Mouse (Mus musculus) intestine, embryonic 14.5 days (tissue): ENCODE measurements around the gene Pdlim1. TPM values are rescaled to one million over a fixed set of nuclear protein-coding genes. Genes with fewer than 3 reads are reported as not detected.
"Not testable (repeated sequence)": the region's sequence is repeated elsewhere in the genome, so short reads cannot be mapped to it uniquely, and the experiment has no call there.

ENCODE experiments used
- ATAC-seq: fragments of 200-750 bp; cut with Nextera tagmentation; replicated peaks from 2 replicates; pipeline ENCODE4 v1.8.0; 2017; ENCODE audit warnings: low read depth, moderate number of reproducible peaks, moderate TSS enrichment, moderate library complexity; ENCODE audit not compliant: low FRiP score, low TSS enrichment
- DNase-seq: peaks from one replicate; pipeline ENCODE4 v3.0.0-alpha.2; 2018; ENCODE audit warnings: low spot score
- H3K27ac ChIP-seq: fragments of 300-500 bp; sonication (generic); 2 replicates; pipeline ENCODE4 v1.5.1; 2014; ENCODE audit warnings: low read depth, mild to moderate bottlenecking, control low read depth
- H3K27me3 ChIP-seq: fragments of 300-500 bp; sonication (generic); replicated peaks from 2 replicates; pipeline ENCODE4 v1.6.1; 2014; ENCODE audit warnings: low read length, control low read depth; ENCODE audit not compliant: control insufficient read depth, insufficient read depth
- H3K36me3 ChIP-seq: fragments of 300-500 bp; sonication (generic); 2 replicates; pipeline ENCODE4 v1.6.1; 2014; ENCODE audit warnings: low read length, control low read depth; ENCODE audit not compliant: control insufficient read depth, insufficient read depth
- H3K4me1 ChIP-seq: fragments of 300-500 bp; sonication (generic); replicated peaks from 2 replicates; pipeline ENCODE4 v1.6.1; 2014; ENCODE audit warnings: low read length, control low read depth, mixed read lengths; ENCODE audit not compliant: control insufficient read depth, insufficient read depth
- H3K4me2 ChIP-seq: fragments of 300-500 bp; sonication (generic); 2 replicates; pipeline ENCODE4 v1.6.1; 2014; ENCODE audit warnings: low read length
- H3K4me3 ChIP-seq: fragments of 300-500 bp; sonication (generic); 2 replicates; pipeline ENCODE4 v1.5.1; 2014; ENCODE audit warnings: low read depth, low read length, control low read depth, mixed read lengths
- H3K9ac ChIP-seq: fragments of 300-500 bp; sonication (generic); 2 replicates; pipeline ENCODE4 v1.6.1; 2014; ENCODE audit warnings: mild to moderate bottlenecking, low read length
- H3K9me3 ChIP-seq: fragments of 300-500 bp; sonication (generic); 2 replicates; pipeline ENCODE4 v1.6.1; 2016; ENCODE audit warnings: low read length, control low read depth; ENCODE audit not compliant: control insufficient read depth
- WGBS: fragments of 180-500 bp; shearing (Covaris S2); extraction: QIAGEN DNeasy Blood & Tissue Kit; methylation state at CpG from one replicate; pipeline ENCODE4 v1.1.7; 2014; 5-methylcytosine and 5-hydroxymethylcytosine counted together
- polyA plus RNA-seq: library from polyadenylated mRNA; unstranded; fragments of >200 nt; fragmentation: Nextera tagmentation; extraction: Ambion mirVana; gene quantifications from 2 replicates; pipeline ENCODE4 v1.2.1, GENCODE M21; 2014

Gene Pdlim1
- polyA plus RNA-seq, 1 experiment from 2014 or later = 192 TPM

- H3K27ac ChIP-seq = no peak overlapping the region
- WGBS = 82% methylated on average over 12 of the region's 12 CpGs
- no peak for DNase-seq
- ATAC-seq = no peak
- H3K4me1 ChIP-seq = no peaks in the 10 kb centered on the region
- H3K27me3 ChIP-seq = no peaks in the 10 kb centered on the region
- no peak overlapping the region for H3K4me3 ChIP-seq
- H3K36me3 ChIP-seq = 0 out of 2 replicates have a peak, but pooled peaks cover 3% of the 10 kb centered on the region
- no peaks in the 10 kb centered on the region for H3K9me3 ChIP-seq
- H3K4me2 ChIP-seq = no peak overlapping the region
- no peak overlapping the region for H3K9ac ChIP-seq
Observed at GRCm38 (mm10) chr19:40226516-40227151, 45.0 kb downstream of the Pdlim1 start.

- ATAC-seq = no peak
- 0 out of 2 replicates have a peak, but pooled peaks cover 3% of the 10 kb centered on the region for H3K36me3 ChIP-seq
- no peaks in the 10 kb centered on the region for H3K9me3 ChIP-seq
- H3K4me1 ChIP-seq = no peaks in the 10 kb centered on the region
- H3K27me3 ChIP-seq = no peaks in the 10 kb centered on the region
- no peak overlapping the region for H3K4me3 ChIP-seq
- H3K9ac ChIP-seq = no peak overlapping the region
- no peak overlapping the region for H3K4me2 ChIP-seq
- DNase-seq = no peak
- no peak overlapping the region for H3K27ac ChIP-seq
- 65% methylated on average over 5 of the region's 5 CpGs for WGBS
Observed at GRCm38 (mm10) chr19:40225761-40226110, 45.9 kb downstream of the Pdlim1 start.

DNA sequence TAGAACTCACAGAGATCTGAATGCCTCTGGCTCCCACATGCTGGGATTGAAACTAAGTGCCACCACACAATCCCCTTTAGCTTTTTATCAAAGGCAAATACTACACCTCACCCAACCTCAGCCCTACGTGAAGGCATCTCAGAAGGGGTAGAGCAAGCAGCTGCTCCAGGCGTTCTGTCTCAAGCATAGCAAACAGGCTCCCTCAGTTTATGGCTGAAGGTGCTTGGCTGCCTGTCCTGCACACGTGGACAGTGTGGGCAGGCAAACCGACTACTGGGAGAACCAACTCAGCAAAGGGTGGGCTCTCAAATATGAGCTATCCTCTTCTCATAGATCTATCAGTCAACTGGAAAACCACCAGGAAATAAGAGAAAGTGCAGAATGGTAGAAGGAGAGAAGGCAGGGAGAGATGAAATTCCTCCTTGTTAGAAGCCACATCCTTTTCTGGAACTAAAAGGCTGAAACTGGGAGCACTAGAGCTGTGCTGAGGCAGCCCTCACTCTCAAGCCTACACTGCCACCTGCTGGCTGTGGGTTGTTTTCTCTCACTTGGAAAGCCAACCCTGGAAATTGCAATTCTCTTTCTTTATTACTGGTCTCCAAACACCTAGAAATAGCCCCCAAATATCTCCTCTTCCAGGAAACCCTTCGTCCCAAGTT lies 46.4 kb downstream of the Pdlim1 start:
- WGBS = 64% methylated on average over 5 of the region's 5 CpGs
- ATAC-seq = no peak
- Histone ChIP-seq H3K27me3 (no peaks in the 10 kb centered on the region), H3K9ac (no peak overlapping the region), H3K9me3 (no peaks in the 10 kb centered on the region), H3K4me3 (no peak overlapping the region), H3K36me3 (0 out of 2 replicates have a peak, but pooled peaks cover 3% of the 10 kb centered on the region), H3K27ac (no peak overlapping the region), H3K4me2 (no peak overlapping the region), H3K4me1 (no peaks in the 10 kb centered on the region)
- peak; percentile 92 for DNase-seq

- WGBS = 88% methylated on average over 9 of the region's 9 CpGs
- not testable (repeated sequence) for H3K4me1 ChIP-seq, H3K9ac ChIP-seq, H3K9me3 ChIP-seq, H3K36me3 ChIP-seq, H3K4me2 ChIP-seq, DNase-seq, H3K27me3 ChIP-seq, H3K4me3 ChIP-seq, ATAC-seq, H3K27ac ChIP-seq
Observed at GRCm38 (mm10) chr19:40222307-40222706, 49.3 kb downstream of the Pdlim1 start.

GRCm38 (mm10) chr19:40220878-40221277 lies 50.8 kb downstream of the Pdlim1 start:
- H3K9ac ChIP-seq = no peak overlapping the region
- 64% methylated on average over 5 of the region's 5 CpGs for WGBS
- H3K36me3 ChIP-seq = no peaks in the 10 kb centered on the region
- no peak overlapping the region for H3K4me2 ChIP-seq
- no peak overlapping the region for H3K27ac ChIP-seq
- H3K9me3 ChIP-seq = no peaks in the 10 kb centered on the region
- DNase-seq = no peak
- no peaks in the 10 kb centered on the region for H3K4me1 ChIP-seq
- no peak overlapping the region for H3K4me3 ChIP-seq
- no peak for ATAC-seq
- no peaks in the 10 kb centered on the region for H3K27me3 ChIP-seq

GRCm38 (mm10) chr19:40202947-40203346 lies 68.7 kb downstream of the Pdlim1 start:
- not testable (repeated sequence) for H3K27me3 ChIP-seq, ATAC-seq, H3K9ac ChIP-seq, H3K4me1 ChIP-seq, H3K4me3 ChIP-seq, H3K9me3 ChIP-seq, H3K36me3 ChIP-seq, H3K4me2 ChIP-seq, H3K27ac ChIP-seq
- peak; percentile 21 for DNase-seq
- WGBS = 70% methylated on average over 4 of the region's 4 CpGs

- DNase-seq (no peak), ATAC-seq (no peak)
- no peak overlapping the region for H3K4me2 ChIP-seq
- H3K9ac ChIP-seq = no peak overlapping the region
- H3K27me3 ChIP-seq = no peaks in the 10 kb centered on the region
- no peak overlapping the region for H3K27ac ChIP-seq
- H3K4me1 ChIP-seq = no peaks in the 10 kb centered on the region
- H3K36me3 ChIP-seq = no peaks in the 10 kb centered on the region
- 96% methylated on average over 10 of the region's 10 CpGs for WGBS
- H3K4me3 ChIP-seq = no peak overlapping the region
- H3K9me3 ChIP-seq = no peaks in the 10 kb centered on the region
Observed at GRCm38 (mm10) chr19:40190596-40190995, 81.0 kb downstream of the Pdlim1 start.

GRCm38 (mm10) chr19:40187160-40187559 lies 84.5 kb downstream of the Pdlim1 start, which contains the start of gene Cyp2c70:
Cyp2c70 (minus strand) TSS chr19:40187333.
- Histone ChIP-seq H3K9ac (no peak within 1 kb of the TSS), H3K4me3 (no peak within 1 kb of the TSS), H3K27me3 (no peaks in the 10 kb centered on the region), H3K4me1 (no peaks in the 10 kb centered on the region), H3K9me3 (no peaks in the 10 kb centered on the region), H3K4me2 (no peak within 1 kb of the TSS), H3K27ac (no peak within 1 kb of the TSS), H3K36me3 (no peaks in the 10 kb centered on the region)
- 59% methylated on average over 5 of the region's 5 CpGs for WGBS
- ATAC-seq (no peak), DNase-seq (no peak)

DNA sequence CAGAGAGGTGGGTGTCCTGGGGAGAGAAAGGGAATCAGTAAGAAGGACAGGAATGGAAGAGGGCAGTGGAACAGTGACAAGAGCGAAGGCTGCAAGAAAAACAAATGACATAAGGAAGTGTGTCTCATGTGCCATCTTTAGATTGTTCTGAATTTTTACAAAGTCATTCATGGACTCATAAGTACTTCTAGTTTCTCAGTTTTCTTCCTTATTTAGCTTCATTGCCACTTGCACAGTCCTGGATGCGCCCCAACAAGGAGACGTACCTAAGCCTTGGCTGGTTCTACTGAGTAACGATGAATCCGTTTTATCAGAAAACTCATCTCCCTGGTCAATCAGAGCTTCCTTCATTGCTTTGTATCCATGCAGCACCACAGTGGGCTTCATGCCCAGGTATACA lies 88.0 kb downstream of the Pdlim1 start:
- H3K36me3 ChIP-seq = no peaks in the 10 kb centered on the region
- DNase-seq (no peak), ATAC-seq (no peak)
- 89% methylated on average over 5 of the region's 5 CpGs for WGBS
- no peaks in the 10 kb centered on the region for H3K4me1 ChIP-seq
- H3K27me3 ChIP-seq = no peaks in the 10 kb centered on the region
- H3K4me2 ChIP-seq = no peak overlapping the region
- no peaks in the 10 kb centered on the region for H3K9me3 ChIP-seq
- no peak overlapping the region for H3K27ac ChIP-seq
- no peak overlapping the region for H3K4me3 ChIP-seq
- no peak overlapping the region for H3K9ac ChIP-seq
